Mouse (Mus musculus) thymus, adult 2 months (tissue): ENCODE results near the gene Kifc3. TPM values are rescaled to one million over a fixed set of nuclear protein-coding genes. Genes with fewer than 3 reads are reported as not detected.

Experiments
- DNase-seq: peaks from one replicate; pipeline ENCODE4 v3.0.0; 2021
- H3K27ac ChIP-seq: fragments of 200-500 bp; 2 replicates; pipeline ENCODE4 v1.5.1; 2012; ENCODE audit warnings: low read length, control low read depth; ENCODE audit not compliant: control insufficient read depth, insufficient read depth
- H3K27me3 ChIP-seq: fragments of 200-500 bp; 2 replicates; pipeline ENCODE4 v1.6.1; 2012; ENCODE audit warnings: mild to moderate bottlenecking, low read length, moderate library complexity, mixed read lengths; ENCODE audit not compliant: control insufficient read depth, insufficient read depth
- H3K36me3 ChIP-seq: fragments of 200-500 bp; 2 replicates; pipeline ENCODE4 v1.6.1; 2012; ENCODE audit warnings: mild to moderate bottlenecking, low read length, moderate library complexity; ENCODE audit not compliant: control insufficient read depth, insufficient read depth
- H3K4me1 ChIP-seq: fragments of 200-500 bp; replicated peaks from 2 replicates; pipeline ENCODE4 v1.6.1; 2012; ENCODE audit warnings: low read length; ENCODE audit not compliant: control insufficient read depth, insufficient read depth
- H3K4me3 ChIP-seq: fragments of 200-500 bp; 2 replicates; pipeline ENCODE4 v1.5.1; 2012; ENCODE audit warnings: mild to moderate bottlenecking, low read length, control low read depth, moderate library complexity; ENCODE audit not compliant: control insufficient read depth, insufficient read depth
- CTCF ChIP-seq: fragments of 200-500 bp; IDR thresholded peaks from 2 replicates; pipeline ENCODE4 v1.5.1; 2012; ENCODE audit warnings: mild to moderate bottlenecking, control low read depth, low read length, moderate library complexity, borderline replicate concordance; ENCODE audit not compliant: control insufficient read depth, poor library complexity, insufficient read depth; ENCODE audit errors: extremely low read depth
- POLR2A ChIP-seq: fragments of 200-500 bp; IDR thresholded peaks from 2 replicates; pipeline ENCODE4 v1.6.1; 2012; ENCODE audit warnings: mild to moderate bottlenecking, low read length, control low read depth, moderate library complexity; ENCODE audit not compliant: control insufficient read depth, poor library complexity, insufficient read depth; ENCODE audit errors: extremely low read depth
- WGBS: fragments of 180-500 bp; shearing (Covaris S2); methylation state at CpG from one replicate; pipeline ENCODE4 v1.1.7; 2018; 5-methylcytosine and 5-hydroxymethylcytosine counted together
- polyA plus RNA-seq: library from polyadenylated mRNA; depleted of rRNA; stranded (reverse); fragments of >200 nt; gene quantifications from 2 replicates; pipeline ENCODE4 v1.2.3, GENCODE M21; 2012; rRNA removed

The Kifc3 gene
- polyA plus RNA-seq, 1 experiment, result 19.1 TPM

DNA sequence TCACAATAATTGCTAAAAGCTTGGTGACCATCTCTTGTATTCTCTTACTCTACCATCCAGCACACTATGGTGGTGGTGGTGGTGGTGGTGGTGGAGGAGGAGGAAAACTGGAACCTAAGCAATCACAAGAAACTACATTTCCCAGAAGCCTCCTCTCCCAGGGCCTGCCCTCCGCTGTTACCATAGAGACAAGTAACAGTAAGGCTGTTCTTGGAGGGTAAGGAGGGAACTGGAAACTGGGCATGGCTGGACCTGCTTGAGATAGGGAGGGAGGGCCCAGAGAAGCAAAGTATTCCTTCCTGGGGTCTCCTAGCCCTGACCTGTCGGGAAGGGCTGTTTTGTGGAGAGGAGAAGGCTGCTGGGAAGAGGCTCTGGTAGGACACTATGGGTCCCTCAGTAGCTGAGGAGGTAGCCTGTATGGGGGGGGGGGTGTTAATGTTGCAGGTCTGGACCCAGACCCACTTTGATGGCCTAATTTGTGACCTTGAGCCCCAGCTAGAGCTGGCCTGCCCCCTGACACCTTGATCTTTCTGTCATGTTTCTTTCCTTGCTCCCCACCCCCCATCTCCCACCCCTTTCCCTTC is 147.6 kb downstream of the Kifc3 start, which contains the start of gene Drc7:
Gene Drc7 (plus strand): TSS at position 177 of the 584 bp plus-strand sequence.
- Histone ChIP-seq H3K36me3 (no peaks in the 10 kb centered on the region), H3K27ac (no peak within 1 kb of the TSS), H3K4me1 (peaks cover 17% of the 10 kb centered on the region), H3K27me3 (no peaks in the 10 kb centered on the region), H3K4me3 (no peak within 1 kb of the TSS)
- WGBS, result 75% methylated on average over 2 of the region's 2 CpGs
- TF ChIP-seq POLR2A, result no peak
- TF ChIP-seq CTCF, result no peak
- DNase-seq, result no peak

DNA sequence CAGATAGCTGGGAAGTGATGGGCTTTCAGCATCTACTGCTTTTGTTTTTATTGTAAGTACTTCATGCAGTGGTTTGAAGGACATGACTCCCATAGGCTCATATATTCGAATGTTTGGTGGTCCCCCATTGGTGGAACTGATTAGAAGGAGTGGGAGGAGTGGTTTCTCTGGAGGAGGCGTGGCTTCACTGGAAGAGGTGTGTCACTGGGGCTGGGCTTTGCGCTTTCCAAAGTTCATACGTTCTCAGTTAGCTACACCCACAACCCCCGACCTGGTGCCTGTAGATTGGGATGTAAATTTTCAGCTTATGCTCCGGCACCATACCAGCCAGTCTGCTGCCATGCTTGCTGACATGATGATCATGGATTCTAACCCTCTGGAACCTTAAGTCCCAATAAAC is 148.2 kb downstream of the Kifc3 start:
- Histone ChIP-seq H3K4me3 (no peak overlapping the region), H3K36me3 (no peaks in the 10 kb centered on the region), H3K27ac (no peak overlapping the region), H3K4me1 (peaks cover 17% of the 10 kb centered on the region), H3K27me3 (no peaks in the 10 kb centered on the region)
- 81% methylated on average over 6 of the region's 6 CpGs for WGBS
- DNase-seq, result no peak
- TF ChIP-seq CTCF (no peak), POLR2A (no peak)

Other genes with a start within 250 kb of the Kifc3 start
- gene Adgrg1, start 228.1 kb downstream of the Kifc3 start, polyA plus RNA-seq, result 146 and 166 TPM in 2 replicates
- 27.0 and 32.0 TPM in 2 replicates for gene Adgrg3, start 185.1 kb downstream of the Kifc3 start, polyA plus RNA-seq
- 2.6 and 2.7 TPM in 2 replicates for gene Drc7, start 147.7 kb downstream of the Kifc3 start, polyA plus RNA-seq
- gene Katnb1, start 121.6 kb downstream of the Kifc3 start, polyA plus RNA-seq, result 38.4 and 41.6 TPM in 2 replicates
- gene Cngb1, start 103.8 kb upstream of the Kifc3 start, polyA plus RNA-seq, result 0.68 and 0.94 TPM in 2 replicates
- gene Tepp, start 107.8 kb upstream of the Kifc3 start, polyA plus RNA-seq, result 0.97 and 2.1 TPM in 2 replicates
- 30.7 and 34.8 TPM in 2 replicates for gene Zfp319, start 129.1 kb upstream of the Kifc3 start, polyA plus RNA-seq
- 51.9 and 55.6 TPM in 2 replicates for gene Usb1, start 129.5 kb upstream of the Kifc3 start, polyA plus RNA-seq
- gene Mmp15, start 149.5 kb upstream of the Kifc3 start, polyA plus RNA-seq, result 14.7 and 16.2 TPM in 2 replicates
- gene Cfap20, start 232.1 kb upstream of the Kifc3 start, polyA plus RNA-seq, result 65.9 and 67.2 TPM in 2 replicates